Mouse (Mus musculus): ENCODE measurements around the gene Ercc2.

Gene Ercc2

GRCm38 (mm10) chr7:19441448-19442091 is 59.8 kb downstream of the Ercc2 start:
- no peak for ATAC-seq (ENCODE audit: insufficient number of reproducible peaks, low FRiP score, low TSS enrichment)

GRCm38 (mm10) chr7:19443344-19443743 is 61.5 kb downstream of the Ercc2 start:
- ATAC-seq (ENCODE audit: insufficient number of reproducible peaks, low FRiP score, low TSS enrichment): peak; percentile 54; the same call in 1 of the 2 replicates

GRCm38 (mm10) chr7:19444801-19445200 is 63.0 kb downstream of the Ercc2 start:
- no peak for ATAC-seq (ENCODE audit: insufficient number of reproducible peaks, low FRiP score, low TSS enrichment)
